In the genomic region with DNA sequence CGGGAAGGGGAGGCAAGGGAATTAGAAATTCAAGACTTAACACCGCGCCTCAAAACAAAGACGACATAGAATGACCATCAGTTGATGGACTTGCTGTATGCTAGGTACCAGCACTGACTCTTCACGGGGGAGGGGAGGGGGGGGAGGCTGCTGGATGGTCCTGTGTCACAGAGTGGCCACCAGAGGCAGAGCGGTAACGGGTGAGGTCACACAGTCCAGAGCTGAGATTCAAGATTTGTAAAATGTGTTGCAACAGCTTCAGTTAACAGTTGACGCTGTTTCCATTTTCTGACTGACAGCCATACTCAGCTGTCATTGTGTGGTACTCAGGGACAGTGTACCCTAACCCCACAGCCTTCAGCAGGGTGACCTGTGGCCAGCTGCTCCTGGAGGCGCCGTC, we compare ENCODE assay signal across 10 mouse cellular contexts. TPM values are rescaled to one million over a fixed set of nuclear protein-coding genes. Genes with fewer than 3 reads are reported as not detected.
DNase-seq lines count a peak whose midpoint lies in the region; ATAC-seq and TF ChIP-seq lines count a peak whose summit lies in the region.
"Had no signal": no experiment of that assay in that cellular context is flagged by ENCODE, and none has a peak within 500 bp of the region (broad histone marks: within the 10 kb centered on the region; RNA-seq: fewer than 3 reads in every experiment).

No protein-coding gene starts in this region.

- H3K27me3 ChIP-seq in hindbrain, embryonic 10.5 days (ENCODE audit: insufficient read depth, poor library complexity, severe bottlenecking): peaks cover 21% of the 10 kb centered on the region; the same call in 1 of the 2 replicates
- H3K27me3 ChIP-seq in hindbrain, embryonic 16.5 days (replicated peaks; ENCODE audit: control insufficient read depth, insufficient read depth, low read length): no peaks in the 10 kb centered on the region
- H3K27me3 ChIP-seq in embryonic facial prominence, embryonic 10.5 days (replicated peaks; ENCODE audit: low read depth, poor library complexity, severe bottlenecking): peaks cover 11% of the 10 kb centered on the region; the same call in 1 of the 2 replicates
- H3K27me3 ChIP-seq in hindbrain, embryonic 11.5 days (ENCODE audit: control insufficient read depth, insufficient read depth, low read length): no peaks in the 10 kb centered on the region
- H3K27me3 ChIP-seq in liver, postnatal 0 days (ENCODE audit: insufficient read depth, low read length): no peaks in the 10 kb centered on the region

- TF ChIP-seq CTCF in liver, postnatal 0 days (IDR thresholded peaks at IDR 0.05; ENCODE audit: low read depth): peak; percentile 48

- WGBS in hindbrain, embryonic 10.5 days: 66% methylated on average over 10 of the region's 10 CpGs
- 61% methylated on average over 10 of the region's 10 CpGs for WGBS in hindbrain, embryonic 16.5 days
- WGBS in embryonic facial prominence, embryonic 10.5 days: 64% methylated on average over 10 of the region's 10 CpGs
- whole genome bisulfite sequencing in hindbrain, embryonic 11.5 days: 65% methylated on average over 10 of the region's 10 CpGs
- 64% methylated on average over 10 of the region's 10 CpGs for WGBS in liver, postnatal 0 days (ENCODE audit: insufficient replicate concordance)

- TF ChIP-seq EP300 in liver, postnatal 0 days (IDR thresholded peaks at IDR 0.05; ENCODE audit: low read depth): no peak

- H3K9me3 ChIP-seq in hindbrain, embryonic 10.5 days: no peaks in the 10 kb centered on the region
- no peaks in the 10 kb centered on the region for H3K9me3 ChIP-seq in hindbrain, embryonic 16.5 days (ENCODE audit: control insufficient read depth, low read length)
- H3K9me3 ChIP-seq in embryonic facial prominence, embryonic 10.5 days: no peaks in the 10 kb centered on the region
- H3K9me3 ChIP-seq in hindbrain, embryonic 11.5 days (ENCODE audit: control insufficient read depth, low read length): no peaks in the 10 kb centered on the region
- H3K9me3 ChIP-seq in liver, postnatal 0 days (ENCODE audit: low read length): no peaks in the 10 kb centered on the region

- H3K4me3 ChIP-seq in hindbrain, embryonic 10.5 days: peak overlapping the region; percentile 53
- no peak overlapping the region for H3K4me3 ChIP-seq in hindbrain, embryonic 16.5 days (ENCODE audit: low read length)
- peak overlapping the region; percentile 54 for H3K4me3 ChIP-seq in embryonic facial prominence, embryonic 10.5 days
- H3K4me3 ChIP-seq in hindbrain, embryonic 11.5 days (ENCODE audit: low read depth, low read length): peak overlapping the region; percentile 29
- peak overlapping the region; percentile 31; the same call in 1 of the 2 replicates for H3K4me3 ChIP-seq in liver, postnatal 0 days (ENCODE audit: low read depth, low read length)

- H3K4me2 ChIP-seq in hindbrain, embryonic 16.5 days (ENCODE audit: low read length): no peak overlapping the region
- peak overlapping the region; percentile 45 for H3K4me2 ChIP-seq in hindbrain, embryonic 11.5 days (replicated peaks; ENCODE audit: low read depth, low read length)
- peak overlapping the region; percentile 63 for H3K4me2 ChIP-seq in liver, postnatal 0 days (ENCODE audit: low read depth, low read length)

- peak overlapping the region; percentile 83 for H3K27ac ChIP-seq in hindbrain, embryonic 10.5 days
- no peak overlapping the region for H3K27ac ChIP-seq in hindbrain, embryonic 16.5 days (ENCODE audit: low read depth, low read length)
- H3K27ac ChIP-seq in embryonic facial prominence, embryonic 10.5 days (replicated peaks): no peak overlapping the region
- H3K27ac ChIP-seq in hindbrain, embryonic 11.5 days (ENCODE audit: low read depth, low read length): peak overlapping the region; percentile 61
- H3K27ac ChIP-seq in liver, postnatal 0 days (ENCODE audit: low read depth): no peak overlapping the region

- H3K4me1 ChIP-seq in hindbrain, embryonic 10.5 days (replicated peaks): peaks cover 40% of the 10 kb centered on the region
- peaks cover 6% of the 10 kb centered on the region for H3K4me1 ChIP-seq in hindbrain, embryonic 16.5 days (ENCODE audit: control insufficient read depth, insufficient read depth, low read depth, low read length)
- peaks cover 33% of the 10 kb centered on the region for H3K4me1 ChIP-seq in embryonic facial prominence, embryonic 10.5 days
- H3K4me1 ChIP-seq in hindbrain, embryonic 11.5 days (replicated peaks; ENCODE audit: control insufficient read depth, insufficient read depth, low read length): peaks cover 5% of the 10 kb centered on the region
- no peaks in the 10 kb centered on the region; the same call in 1 of the 2 replicates for H3K4me1 ChIP-seq in liver, postnatal 0 days (ENCODE audit: insufficient read depth)

- DNase-seq in hindbrain, embryonic 10.5 days (ENCODE audit: low spot score): no peak
- DNase-seq in embryonic facial prominence, embryonic 10.5 days (ENCODE audit: low spot score): no peak
- DNase-seq in hindbrain, embryonic 11.5 days (ENCODE audit: low spot score): peak; percentile 44
- peak; percentile 66 for DNase-seq in liver, postnatal 0 days
- no peak for DNase-seq in thymus, postnatal 4 days
- no peak for DNase-seq in left cerebral cortex, adult 9 months (ENCODE audit: low spot score in 2 of 2)
- DNase-seq: gastrocnemius, postnatal 25 days; spleen, adult 18-20 months had no signal

- H3K36me3 ChIP-seq in hindbrain, embryonic 10.5 days: peaks cover 51% of the 10 kb centered on the region
- H3K36me3 ChIP-seq in hindbrain, embryonic 16.5 days (ENCODE audit: control insufficient read depth, insufficient read depth, low read length): peaks cover 41% of the 10 kb centered on the region
- peaks cover 58% of the 10 kb centered on the region for H3K36me3 ChIP-seq in embryonic facial prominence, embryonic 10.5 days (replicated peaks)
- no peaks in the 10 kb centered on the region for H3K36me3 ChIP-seq in hindbrain, embryonic 11.5 days (ENCODE audit: control insufficient read depth, insufficient read depth, low read length)
- H3K36me3 ChIP-seq in liver, postnatal 0 days (replicated peaks; ENCODE audit: insufficient read depth, low read length): peaks cover 42% of the 10 kb centered on the region

- no peak for ATAC-seq in hindbrain, embryonic 16.5 days
- peak; percentile 10; the same call in 1 of the 2 replicates for ATAC-seq in hindbrain, embryonic 11.5 days (ENCODE audit: low FRiP score)
- peak; percentile 41 for ATAC-seq in liver, postnatal 0 days
- no peak for ATAC-seq in frontal cortex, adult (ENCODE audit: low TSS enrichment)

- H3K9ac ChIP-seq in hindbrain, embryonic 16.5 days (ENCODE audit: low read depth, low read length): no peak overlapping the region
- H3K9ac ChIP-seq in hindbrain, embryonic 11.5 days (ENCODE audit: low read depth, low read length): 0 out of 2 replicates have a peak overlapping the region, but pooled peaks have one; percentile 4
- H3K9ac ChIP-seq in liver, postnatal 0 days (replicated peaks): no peak overlapping the region

RNA-seq across cellular contexts. Expression of gene Tor2a, which starts 4.9 kb away (rescaled TPM):
- 56.9 and 61.6 TPM in 2 replicates for polyA plus RNA-seq in hindbrain, embryonic 10.5 days (2016; fragmentation: Nextera tagmentation; extraction: Ambion mirVana)
- polyA plus RNA-seq in hindbrain, embryonic 16.5 days (2015; fragmentation: Nextera tagmentation; extraction: Ambion mirVana): 50.8 and 56.9 TPM in 2 replicates
- 48.9 and 53.5 TPM in 2 replicates for polyA plus RNA-seq in embryonic facial prominence, embryonic 10.5 days (2016; fragmentation: Nextera tagmentation; extraction: Ambion mirVana)
- 53.1 and 53.5 TPM in 2 replicates for polyA plus RNA-seq in hindbrain, embryonic 11.5 days (2014; fragmentation: Nextera tagmentation; extraction: Ambion mirVana)
- polyA plus RNA-seq in liver, postnatal 0 days (2015; fragmentation: Nextera tagmentation; extraction: Ambion mirVana): 34.6 and 34.7 TPM in 2 replicates

RNA-seq across cellular contexts. Expression of gene 6330409D20Rik, which starts 11.4 kb away (rescaled TPM):
- 1.3 and 1.7 TPM in 2 replicates for polyA plus RNA-seq in hindbrain, embryonic 10.5 days (2016; fragmentation: Nextera tagmentation; extraction: Ambion mirVana)
- 2.6 and 3.4 TPM in 2 replicates for polyA plus RNA-seq in hindbrain, embryonic 16.5 days (2015; fragmentation: Nextera tagmentation; extraction: Ambion mirVana)
- polyA plus RNA-seq in embryonic facial prominence, embryonic 10.5 days (2016; fragmentation: Nextera tagmentation; extraction: Ambion mirVana): 0.52 and 0.57 TPM in 2 replicates
- 2.3 and 3.0 TPM in 2 replicates for polyA plus RNA-seq in hindbrain, embryonic 11.5 days (2014; fragmentation: Nextera tagmentation; extraction: Ambion mirVana)
- not detected in 2 replicates for polyA plus RNA-seq in liver, postnatal 0 days (2015; fragmentation: Nextera tagmentation; extraction: Ambion mirVana)

RNA-seq across cellular contexts. Expression of gene Ttc16, which starts 23.3 kb away (rescaled TPM):
- 0.31 and 0.73 TPM in 2 replicates for polyA plus RNA-seq in hindbrain, embryonic 10.5 days (2016; fragmentation: Nextera tagmentation; extraction: Ambion mirVana)
- 0.53 and 0.60 TPM in 2 replicates for polyA plus RNA-seq in hindbrain, embryonic 16.5 days (2015; fragmentation: Nextera tagmentation; extraction: Ambion mirVana)
- 0.31 and 0.34 TPM in 2 replicates for polyA plus RNA-seq in embryonic facial prominence, embryonic 10.5 days (2016; fragmentation: Nextera tagmentation; extraction: Ambion mirVana)
- polyA plus RNA-seq in hindbrain, embryonic 11.5 days (2014; fragmentation: Nextera tagmentation; extraction: Ambion mirVana): 0.22 and 0.34 TPM in 2 replicates
- polyA plus RNA-seq in liver, postnatal 0 days (2015; fragmentation: Nextera tagmentation; extraction: Ambion mirVana): 0.08 TPM in 1 of 2 replicates, not detected in the other

RNA-seq across cellular contexts. Expression of gene Ptrh1, which starts 23.4 kb away (rescaled TPM):
- 5.7 and 7.2 TPM in 2 replicates for polyA plus RNA-seq in hindbrain, embryonic 10.5 days (2016; fragmentation: Nextera tagmentation; extraction: Ambion mirVana)
- 6.5 and 6.8 TPM in 2 replicates for polyA plus RNA-seq in hindbrain, embryonic 16.5 days (2015; fragmentation: Nextera tagmentation; extraction: Ambion mirVana)
- 5.3 and 6.4 TPM in 2 replicates for polyA plus RNA-seq in embryonic facial prominence, embryonic 10.5 days (2016; fragmentation: Nextera tagmentation; extraction: Ambion mirVana)
- 4.2 and 4.3 TPM in 2 replicates for polyA plus RNA-seq in hindbrain, embryonic 11.5 days (2014; fragmentation: Nextera tagmentation; extraction: Ambion mirVana)
- polyA plus RNA-seq in liver, postnatal 0 days (2015; fragmentation: Nextera tagmentation; extraction: Ambion mirVana): 1.1 TPM in 2 replicates

RNA-seq across cellular contexts. Expression of gene Sh2d3c, which starts 31.3 kb away (rescaled TPM):
- polyA plus RNA-seq in hindbrain, embryonic 10.5 days (2016; fragmentation: Nextera tagmentation; extraction: Ambion mirVana): 27.6 and 39.1 TPM in 2 replicates
- 58.5 and 58.6 TPM in 2 replicates for polyA plus RNA-seq in hindbrain, embryonic 16.5 days (2015; fragmentation: Nextera tagmentation; extraction: Ambion mirVana)
- 27.1 and 27.5 TPM in 2 replicates for polyA plus RNA-seq in embryonic facial prominence, embryonic 10.5 days (2016; fragmentation: Nextera tagmentation; extraction: Ambion mirVana)
- polyA plus RNA-seq in hindbrain, embryonic 11.5 days (2014; fragmentation: Nextera tagmentation; extraction: Ambion mirVana): 25.9 and 27.6 TPM in 2 replicates
- 7.6 and 8.3 TPM in 2 replicates for polyA plus RNA-seq in liver, postnatal 0 days (2015; fragmentation: Nextera tagmentation; extraction: Ambion mirVana)

Comparison
In these comparisons a context has a peak if more than half of its experiments do, and no peak if none do; other contexts are left out.
1. DNase-seq: peak in hindbrain, embryonic 11.5 days (single experiment) and liver, postnatal 0 days (single experiment); none in hindbrain, embryonic 10.5 days (single experiment), embryonic facial prominence, embryonic 10.5 days (single experiment), thymus, postnatal 4 days (single experiment) and left cerebral cortex, adult 9 months (0 of 2).
2. H3K27ac ChIP-seq: peak in hindbrain, embryonic 10.5 days (single experiment) and hindbrain, embryonic 11.5 days (single experiment); none in hindbrain, embryonic 16.5 days (single experiment), embryonic facial prominence, embryonic 10.5 days (single experiment) and liver, postnatal 0 days (single experiment).
3. ATAC-seq: peak in hindbrain, embryonic 11.5 days (single experiment) and liver, postnatal 0 days (single experiment); none in hindbrain, embryonic 16.5 days (single experiment) and frontal cortex, adult (single experiment).